Mouse (Mus musculus) Muller cell, postnatal 12 days (primary cell): Measurements from ENCODE around the gene Hist1h2ae.

Source experiments
- DNase-seq: peaks from one replicate; pipeline ENCODE4 v3.0.0-alpha.2; 2015; ENCODE audit errors: inconsistent ontology term

Hist1h2ae gene

GRCm38 (mm10) chr13:23521703-23522102 lies 49.3 kb downstream of the Hist1h2ae start:
- DNase-seq, result peak; percentile 55
